Mouse (Mus musculus) ovary, postnatal 10 days (tissue): ENCODE measurements at regions not wholly inside any gene's neighbourhood (a gene's known extent, or its start where the extent isn't known, plus 50 kb on each side); places are given as distances from the start of the nearest gene placed in this dataset.
"Not testable (repeated sequence)": the region's sequence is repeated elsewhere in the genome, so short reads cannot be mapped to it uniquely, and the experiment has no call there.

Source experiments
- DNase-seq: peaks from one replicate; pipeline ENCODE4 v3.0.0; 2022; ENCODE audit warnings: low spot score

GRCm38 (mm10) chr17:29430401-29430800, 60.2 kb upstream of the Pim1 start:
- no peak for DNase-seq

- no peak for DNase-seq
These were observed 59.7 kb upstream of the Pim1 start for GRCm38 (mm10) chr17:29430806-29431205.

- DNase-seq: no peak
These were observed 58.8 kb upstream of the Pim1 start for GRCm38 (mm10) chr17:29431553-29432297.

GRCm38 (mm10) chr17:29432666-29433065, 57.9 kb upstream of the Pim1 start:
- DNase-seq: no peak

GRCm38 (mm10) chr17:29433370-29433769, 57.2 kb upstream of the Pim1 start:
- DNase-seq: no peak

GRCm38 (mm10) chr17:29434074-29434944, 56.2 kb upstream of the Pim1 start:
- DNase-seq: no peak

GRCm38 (mm10) chr17:29435345-29436006, 55.1 kb upstream of the Pim1 start:
- no peak for DNase-seq

GRCm38 (mm10) chr17:29436484-29436870, 54.1 kb upstream of the Pim1 start:
- DNase-seq: not testable (repeated sequence)

- peak; percentile 38 for DNase-seq
These were observed 53.5 kb upstream of the Pim1 start for GRCm38 (mm10) chr17:29436871-29437534.

GRCm38 (mm10) chr17:29437535-29438324, 52.8 kb upstream of the Pim1 start:
- no peak for DNase-seq

GRCm38 (mm10) chr17:29438347-29439235, 52.0 kb upstream of the Pim1 start:
- no peak for DNase-seq

- no peak for DNase-seq
These were observed 50.6 kb upstream of the Pim1 start for GRCm38 (mm10) chr17:29439992-29440391.

GRCm38 (mm10) chr17:29440490-29440889, 50.1 kb upstream of the Pim1 start:
- DNase-seq: no peak
